Mouse (Mus musculus) bone marrow macrophage, adult 2 months (primary cell): ENCODE measurements at regions not wholly inside any gene's neighbourhood (a gene's known extent, or its start where the extent isn't known, plus 50 kb on each side); places are given as distances from the start of the nearest gene placed in this dataset.

Experiments used
- CTCF ChIP-seq: IDR thresholded peaks from 2 replicates; pipeline ENCODE4 v1.5.1; 2012; ENCODE audit warnings: low read depth, mild to moderate bottlenecking, low read length, moderate library complexity
- POLR2A ChIP-seq: IDR thresholded peaks from 2 replicates; pipeline ENCODE4 v1.6.1; 2012; ENCODE audit warnings: mild to moderate bottlenecking, low read depth, low read length, borderline replicate concordance

- no peak for TF ChIP-seq POLR2A
- no peak for TF ChIP-seq CTCF
Observed at GRCm38 (mm10) chr13:103391396-103391795, 57.1 kb upstream of the Mast4 start.
